Mouse (Mus musculus) kidney, adult 2 months (tissue): ENCODE results near the gene Ndufa10.

ENCODE experiments used
- CTCF ChIP-seq: fragments of 200-500 bp; conservative IDR thresholded peaks from 2 replicates; pipeline ENCODE4 v1.5.1; 2011; ENCODE audit warnings: low read depth, mild to moderate bottlenecking, control low read depth, low read length, moderate library complexity, mixed read lengths; ENCODE audit not compliant: insufficient read depth, insufficient read length
- POLR2A ChIP-seq: fragments of 200-500 bp; IDR thresholded peaks from one replicate; pipeline ENCODE4 v1.6.1; 2011; ENCODE audit warnings: low read depth, low read length, control low read depth

DNA sequence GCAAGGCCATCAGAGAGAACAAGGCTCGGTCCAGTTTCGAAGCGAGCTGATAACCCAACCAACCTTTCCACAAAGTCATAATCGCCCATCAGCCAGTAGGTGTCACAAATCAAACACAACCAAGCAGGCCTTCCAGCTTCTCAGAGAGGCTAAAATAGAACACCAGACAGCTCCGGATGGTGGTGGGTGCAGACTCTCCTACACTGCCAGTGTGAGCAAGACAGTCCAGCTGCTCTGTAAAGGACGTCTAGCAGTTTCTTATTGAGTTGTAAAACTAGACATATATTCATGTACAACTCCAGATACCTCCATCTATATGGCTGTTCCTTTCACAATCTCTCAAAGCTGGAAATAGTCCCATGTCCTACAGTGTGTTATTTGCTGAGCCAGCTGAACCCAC, 45.4 kb upstream of the Ndufa10 start:
- TF ChIP-seq POLR2A (no peak), CTCF (no peak)
